Mouse (Mus musculus) ES-E14 (cell line): ENCODE data around the gene Fhl2.

Experiments used
- CHD2 ChIP-seq: IDR thresholded peaks from 2 replicates; pipeline ENCODE4 v1.6.1; 2014; ENCODE audit warnings: mild to moderate bottlenecking, low read depth, low read length, inconsistent platforms
- MAFK ChIP-seq: IDR thresholded peaks from 2 replicates; pipeline ENCODE4 v1.6.1; 2014; ENCODE audit warnings: mild to moderate bottlenecking, low read depth, low read length, inconsistent platforms; ENCODE audit not compliant: insufficient read depth

- TF ChIP-seq MAFK (no peak), CHD2 (no peak)
Measured at GRCm38 (mm10) chr1:43082946-43083345, 113.8 kb downstream of the Fhl2 start.
